Mouse (Mus musculus) cortical plate, adult 2 months (tissue): ENCODE results near the gene Reps2. TPM values are rescaled to one million over a fixed set of nuclear protein-coding genes. Genes with fewer than 3 reads are reported as not detected.

Experiments
- H3K27ac ChIP-seq: fragments of 200-500 bp; 2 replicates; pipeline ENCODE4 v1.5.1; 2012; ENCODE audit warnings: low read length, control low read depth, inconsistent platforms; ENCODE audit not compliant: insufficient read depth
- H3K4me1 ChIP-seq: fragments of 200-500 bp; 2 replicates; pipeline ENCODE4 v1.6.1; 2011; ENCODE audit warnings: low read length; ENCODE audit not compliant: control insufficient read depth, insufficient read depth
- H3K4me3 ChIP-seq: fragments of 200-500 bp; 2 replicates; pipeline ENCODE4 v1.5.1; 2011; ENCODE audit warnings: mild to moderate bottlenecking, low read length, control low read depth; ENCODE audit not compliant: insufficient read depth
- CTCF ChIP-seq: fragments of 200-500 bp; IDR thresholded peaks from 2 replicates; pipeline ENCODE4 v1.5.1; 2011; ENCODE audit warnings: mild to moderate bottlenecking, control low read depth, low read length; ENCODE audit not compliant: insufficient read depth; ENCODE audit errors: extremely low read depth
- POLR2A ChIP-seq: fragments of 200-500 bp; IDR thresholded peaks from 2 replicates; pipeline ENCODE4 v1.6.1; 2011; ENCODE audit warnings: mild to moderate bottlenecking, low read length, control low read depth; ENCODE audit not compliant: insufficient read depth; ENCODE audit errors: extremely low read depth
- polyA plus RNA-seq: library from polyadenylated mRNA; depleted of rRNA; stranded (reverse); fragments of >200 nt; gene quantifications from 2 replicates; pipeline ENCODE4 v1.2.3, GENCODE M21; 2012; rRNA removed

Reps2 gene
- polyA plus RNA-seq, 1 experiment, result 34.8 TPM

DNA sequence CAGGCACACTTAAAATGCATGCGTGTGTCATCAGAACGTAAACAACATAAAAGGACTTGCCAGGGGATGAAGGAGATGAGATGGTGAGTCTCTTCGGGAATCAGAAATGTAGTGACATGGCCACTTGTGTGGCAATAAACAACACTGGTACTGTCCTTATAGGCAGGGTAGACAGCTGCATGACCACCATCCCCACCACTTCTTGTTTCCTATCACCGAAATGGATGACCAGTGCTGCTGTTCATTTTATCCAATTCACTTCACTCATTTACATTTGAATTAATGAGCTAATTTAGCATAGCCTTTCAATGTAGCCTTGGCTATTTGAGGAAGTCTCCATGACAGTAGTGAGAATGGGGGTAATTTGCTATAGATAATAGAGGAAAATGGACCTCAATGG lies 236.2 kb downstream of the Reps2 start:
- H3K27ac ChIP-seq, result no peak overlapping the region
- no peak overlapping the region for H3K4me3 ChIP-seq

DNA sequence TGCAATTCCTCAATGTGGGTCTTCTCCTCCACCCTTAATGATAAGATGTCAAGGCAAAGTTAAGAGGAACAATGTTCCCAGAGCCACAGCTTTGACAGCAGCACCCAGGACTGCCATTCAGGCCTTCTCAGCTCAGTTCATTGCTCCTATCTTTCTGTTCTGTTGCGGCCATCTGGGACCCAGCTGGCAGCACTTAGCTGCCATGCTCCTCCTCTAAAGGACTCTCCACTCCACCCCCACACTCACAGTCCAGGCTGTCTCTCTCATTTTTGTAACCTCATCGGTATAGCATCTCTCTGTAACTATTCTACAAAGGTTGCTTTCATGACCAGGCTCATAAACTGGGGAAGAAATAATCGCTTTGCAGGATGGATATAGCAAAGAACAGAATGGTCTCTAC lies 241.0 kb downstream of the Reps2 start:
- Histone ChIP-seq H3K4me3 (no peak overlapping the region), H3K27ac (no peak overlapping the region), H3K4me1 (no peaks in the 10 kb centered on the region)
- TF ChIP-seq CTCF (no peak), POLR2A (no peak)

More for the DNA sequence above, 236.2 kb downstream of the Reps2 start:
- no peak for TF ChIP-seq CTCF
- TF ChIP-seq POLR2A, result no peak
- no peaks in the 10 kb centered on the region for H3K4me1 ChIP-seq

DNA sequence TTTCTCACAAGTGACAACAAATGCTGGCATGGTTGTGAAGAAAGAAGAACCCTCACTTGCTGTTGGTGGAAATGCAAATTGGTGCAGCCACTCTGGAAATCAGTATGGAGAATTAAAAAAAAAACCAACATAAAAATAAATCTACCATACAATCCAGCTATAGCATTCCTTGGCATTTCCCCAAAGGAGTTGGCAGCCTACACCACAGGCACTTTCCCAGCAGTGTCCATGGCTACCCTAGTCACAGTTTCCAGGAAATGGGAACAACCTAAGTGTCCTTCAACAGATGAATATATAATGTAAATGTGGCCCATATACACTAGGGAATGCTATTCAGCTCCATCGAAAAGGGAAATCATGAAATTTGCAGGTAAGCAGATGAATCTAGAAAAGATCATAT lies 262.7 kb downstream of the Reps2 start:
- TF ChIP-seq POLR2A (no peak), CTCF (no peak)

DNA sequence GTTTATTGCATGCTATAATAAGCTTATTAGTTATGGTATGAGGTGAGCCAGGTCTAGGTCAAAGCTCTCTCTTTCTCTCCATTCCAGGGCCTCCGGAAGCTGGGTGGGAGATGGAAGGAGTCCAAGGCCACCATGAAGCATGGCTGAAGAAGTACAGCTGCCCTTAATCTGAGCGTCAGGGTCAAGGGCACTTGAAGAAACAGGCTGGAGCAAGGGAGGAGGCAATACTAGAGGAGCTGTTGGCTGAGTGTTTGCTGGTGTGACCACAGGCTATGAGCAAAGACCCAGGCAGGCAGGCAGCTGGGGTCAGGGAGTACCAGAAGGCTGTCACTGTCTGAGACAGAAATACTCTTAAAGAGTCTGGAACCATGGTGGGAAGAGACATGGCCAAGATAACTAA lies 280.2 kb downstream of the Reps2 start:
- Histone ChIP-seq H3K4me3 (no peak overlapping the region), H3K27ac (no peak overlapping the region), H3K4me1 (no peaks in the 10 kb centered on the region)
- TF ChIP-seq POLR2A (no peak), CTCF (no peak)

More for the DNA sequence above, 262.7 kb downstream of the Reps2 start:
- no peak overlapping the region for H3K27ac ChIP-seq
- H3K4me3 ChIP-seq, result no peak overlapping the region
- no peaks in the 10 kb centered on the region for H3K4me1 ChIP-seq

Other genes starting within 250 kb of the Reps2 start
- gene Rbbp7, start 116.8 kb upstream of the Reps2 start, polyA plus RNA-seq, result 121 and 125 TPM in 2 replicates
- 15.6 and 16.0 TPM in 2 replicates for gene Txlng, start 185.8 kb upstream of the Reps2 start, polyA plus RNA-seq
- 24.1 and 26.0 TPM in 2 replicates for gene Syap1, start 244.8 kb upstream of the Reps2 start, polyA plus RNA-seq